ENCODE assay signal across 19 mouse cellular contexts in genomic region chr14:87098093-87098492, GRCm38 (mm10).
"Had no signal": no experiment of that assay in that cellular context is flagged by ENCODE, and none has a peak within 500 bp of the region (broad histone marks: within the 10 kb centered on the region; RNA-seq: fewer than 3 reads in every experiment).

No protein-coding gene starts in this region.

- H3K27me3 ChIP-seq: lung, embryonic 15.5 days; megakaryocyte, embryonic 14.5 days; midbrain, embryonic 13.5 days; midbrain, embryonic 15.5 days; neural tube, embryonic 13.5 days; neural tube, embryonic 15.5 days; stomach, embryonic 15.5 days had no signal

- H3K9ac ChIP-seq: lung, embryonic 15.5 days; midbrain, embryonic 13.5 days; midbrain, embryonic 15.5 days; neural tube, embryonic 13.5 days; neural tube, embryonic 15.5 days; stomach, embryonic 15.5 days had no signal

- DNase-seq: lung, adult 18-20 months; lung, postnatal 14 days; lung, postnatal 36 days; right cerebral cortex, adult 18-20 months; right cerebral cortex, postnatal 14 days; thymus, adult 2 months; thymus, postnatal 25 days; thymus, postnatal 4 days had no signal

- ATAC-seq: lung, postnatal 0 days; midbrain, embryonic 13.5 days; midbrain, embryonic 15.5 days had no signal

- H3K36me3 ChIP-seq: lung, embryonic 15.5 days; midbrain, embryonic 13.5 days; midbrain, embryonic 15.5 days; neural tube, embryonic 13.5 days; neural tube, embryonic 15.5 days; stomach, embryonic 15.5 days had no signal

- H3K9me3 ChIP-seq: lung, embryonic 15.5 days; megakaryocyte, embryonic 14.5 days; midbrain, embryonic 13.5 days; midbrain, embryonic 15.5 days; neural tube, embryonic 13.5 days; neural tube, embryonic 15.5 days; stomach, embryonic 15.5 days had no signal

- H3K4me3 ChIP-seq: lung, embryonic 15.5 days; megakaryocyte, embryonic 14.5 days; midbrain, embryonic 13.5 days; midbrain, embryonic 15.5 days; myocyte; neural tube, embryonic 13.5 days; neural tube, embryonic 15.5 days; stomach, embryonic 15.5 days had no signal

- H3K4me1 ChIP-seq: lung, embryonic 15.5 days; midbrain, embryonic 13.5 days; midbrain, embryonic 15.5 days; neural tube, embryonic 13.5 days; neural tube, embryonic 15.5 days; stomach, embryonic 15.5 days had no signal

- H3K27ac ChIP-seq: lung, embryonic 15.5 days; macrophage; midbrain, embryonic 13.5 days; midbrain, embryonic 15.5 days; neural tube, embryonic 13.5 days; neural tube, embryonic 15.5 days; stomach, embryonic 15.5 days; stomach, postnatal 0 days had no signal
